Mouse (Mus musculus): ENCODE measurements at regions not wholly inside any gene's neighbourhood (a gene's known extent, or its start where the extent isn't known, plus 50 kb on each side); places are given as distances from the start of the nearest gene placed in this dataset.

GRCm38 (mm10) chr13:28575202-28575851 lies 318.0 kb downstream of the Gm11361 start:
- no peak for DNase-seq (ENCODE audit: low spot score in 2 of 2)

- DNase-seq (ENCODE audit: low spot score in 2 of 2) = no peak
Observed at GRCm38 (mm10) chr13:28573364-28573763, 316.0 kb downstream of the Gm11361 start.

- no peak for DNase-seq (ENCODE audit: low spot score in 2 of 2)
Observed at GRCm38 (mm10) chr13:28572448-28572847, 315.1 kb downstream of the Gm11361 start.

GRCm38 (mm10) chr13:28571716-28572115 lies 314.4 kb downstream of the Gm11361 start:
- DNase-seq (ENCODE audit: low spot score in 2 of 2) = no peak

- DNase-seq (ENCODE audit: low spot score in 2 of 2) = no peak
Observed at GRCm38 (mm10) chr13:28563585-28563984, 306.3 kb downstream of the Gm11361 start.

GRCm38 (mm10) chr13:28560081-28560480 lies 302.8 kb downstream of the Gm11361 start:
- DNase-seq (ENCODE audit: low spot score in 2 of 2) = no peak

- DNase-seq (ENCODE audit: low spot score in 2 of 2) = no peak
Observed at GRCm38 (mm10) chr13:28557032-28557570, 299.8 kb downstream of the Gm11361 start.

GRCm38 (mm10) chr13:28556385-28556938 lies 299.1 kb downstream of the Gm11361 start:
- peak in 1 of 2 experiments; percentile 30 for DNase-seq (ENCODE audit: low spot score in 2 of 2)

GRCm38 (mm10) chr13:28554143-28554830 lies 297.0 kb downstream of the Gm11361 start:
- DNase-seq (ENCODE audit: low spot score in 2 of 2) = no peak

- no peak for DNase-seq (ENCODE audit: low spot score in 2 of 2)
Observed at GRCm38 (mm10) chr13:28552974-28553750, 295.8 kb downstream of the Gm11361 start.

- DNase-seq (ENCODE audit: low spot score in 2 of 2) = peak; percentile 69 to 82
Observed at GRCm38 (mm10) chr13:28551555-28551954, 294.2 kb downstream of the Gm11361 start.

- DNase-seq (ENCODE audit: low spot score in 2 of 2) = no peak
Observed at GRCm38 (mm10) chr13:28545797-28546196, 288.5 kb downstream of the Gm11361 start.

- DNase-seq (ENCODE audit: low spot score in 2 of 2) = no peak
Observed at GRCm38 (mm10) chr13:28545337-28545736, 288.0 kb downstream of the Gm11361 start.

GRCm38 (mm10) chr13:28544819-28545180 lies 287.5 kb downstream of the Gm11361 start:
- DNase-seq (ENCODE audit: low spot score in 2 of 2) = no peak

- DNase-seq (ENCODE audit: low spot score in 2 of 2) = no peak
Observed at GRCm38 (mm10) chr13:28544003-28544818, 286.9 kb downstream of the Gm11361 start.

GRCm38 (mm10) chr13:28541607-28542006 lies 284.3 kb downstream of the Gm11361 start:
- DNase-seq (ENCODE audit: low spot score in 2 of 2) = no peak

- no peak for DNase-seq (ENCODE audit: low spot score in 2 of 2)
Observed at GRCm38 (mm10) chr13:28533080-28533479, 275.8 kb downstream of the Gm11361 start.

GRCm38 (mm10) chr13:28532278-28532677 lies 274.9 kb downstream of the Gm11361 start:
- no peak for DNase-seq (ENCODE audit: low spot score in 2 of 2)

- DNase-seq (ENCODE audit: low spot score in 2 of 2) = peak in 1 of 2 experiments; percentile 0
Observed at GRCm38 (mm10) chr13:28531534-28531999, 274.2 kb downstream of the Gm11361 start.

- peak in 1 of 2 experiments; percentile 0 for DNase-seq (ENCODE audit: low spot score in 2 of 2)
Observed at GRCm38 (mm10) chr13:28530947-28531346, 273.6 kb downstream of the Gm11361 start.

All from thymus, postnatal 10 days (tissue).